Mouse (Mus musculus) stomach, embryonic 14.5 days (tissue): ENCODE results near the gene Tbc1d14. TPM values are rescaled to one million over a fixed set of nuclear protein-coding genes. Genes with fewer than 3 reads are reported as not detected.

Source experiments
- ATAC-seq: fragments of 200-750 bp; cut with Nextera tagmentation; 2 replicates; pipeline ENCODE4 v1.8.0; 2017; ENCODE audit warnings: low read depth, moderate TSS enrichment; ENCODE audit not compliant: insufficient number of reproducible peaks, insufficient read depth, low FRiP score
- H3K27ac ChIP-seq: fragments of 300-500 bp; sonication (generic); 2 replicates; pipeline ENCODE4 v1.5.1; 2014; ENCODE audit warnings: mild to moderate bottlenecking, low read length, moderate library complexity, mixed read lengths
- H3K27me3 ChIP-seq: fragments of 300-500 bp; sonication (generic); 2 replicates; pipeline ENCODE4 v1.6.1; 2014; ENCODE audit warnings: low read length, control low read depth, mixed read lengths; ENCODE audit not compliant: control insufficient read depth, insufficient read depth
- H3K36me3 ChIP-seq: fragments of 300-500 bp; sonication (generic); 2 replicates; pipeline ENCODE4 v1.6.1; 2014; ENCODE audit warnings: mild to moderate bottlenecking, control low read depth, low read length, moderate library complexity, mixed read lengths; ENCODE audit not compliant: control insufficient read depth, insufficient read depth
- H3K4me1 ChIP-seq: fragments of 300-500 bp; sonication (generic); 2 replicates; pipeline ENCODE4 v1.6.1; 2014; ENCODE audit warnings: low read length, control low read depth, mixed read lengths; ENCODE audit not compliant: control insufficient read depth, insufficient read depth
- H3K4me2 ChIP-seq: fragments of 300-500 bp; sonication (generic); replicated peaks from 2 replicates; pipeline ENCODE4 v1.6.1; 2014; ENCODE audit warnings: low read depth, low read length, control low read depth
- H3K4me3 ChIP-seq: fragments of 300-500 bp; sonication (generic); 2 replicates; pipeline ENCODE4 v1.5.1; 2014; ENCODE audit warnings: low read depth, low read length, control low read depth
- H3K9ac ChIP-seq: fragments of 300-500 bp; sonication (generic); replicated peaks from 2 replicates; pipeline ENCODE4 v1.6.1; 2014; ENCODE audit warnings: low read depth, mild to moderate bottlenecking, control low read depth, low read length, moderate library complexity, mixed read lengths
- H3K9me3 ChIP-seq: fragments of 300-500 bp; sonication (generic); 2 replicates; pipeline ENCODE4 v1.6.1; 2016; ENCODE audit warnings: low read depth, low read length, control low read depth; ENCODE audit not compliant: control insufficient read depth
- WGBS: fragments of 180-500 bp; shearing (Covaris S2); extraction: QIAGEN DNeasy Blood & Tissue Kit; methylation state at CpG from one replicate; pipeline ENCODE4 v1.1.7; 2014; 5-methylcytosine and 5-hydroxymethylcytosine counted together
- polyA plus RNA-seq: library from polyadenylated mRNA; unstranded; fragments of >200 nt; fragmentation: Nextera tagmentation; extraction: Ambion mirVana; gene quantifications from 2 replicates; pipeline ENCODE4 v1.2.1, GENCODE M21; 2014

Gene Tbc1d14
- polyA plus RNA-seq, 1 experiment from 2014 or later, result 41.8 TPM

GRCm38 (mm10) chr5:36460712-36461111 is 132.4 kb downstream of the Tbc1d14 start:
- 89% methylated on average over 2 of the region's 2 CpGs for WGBS
- no peak for ATAC-seq

GRCm38 (mm10) chr5:36458926-36459325 is 134.2 kb downstream of the Tbc1d14 start:
- no peaks in the 10 kb centered on the region for H3K9me3 ChIP-seq
- no peaks in the 10 kb centered on the region for H3K36me3 ChIP-seq
- H3K9ac ChIP-seq, result no peak overlapping the region
- 0 out of 2 replicates have a peak, but pooled peaks cover under 1% of the 10 kb centered on the region for H3K4me1 ChIP-seq
- no peak for ATAC-seq
- WGBS, result 11% methylated on average over 4 of the region's 4 CpGs
- H3K4me3 ChIP-seq, result no peak overlapping the region
- H3K27me3 ChIP-seq, result no peaks in the 10 kb centered on the region
- no peak overlapping the region for H3K27ac ChIP-seq
- no peak overlapping the region for H3K4me2 ChIP-seq

More at GRCm38 (mm10) chr5:36460712-36461111, 132.4 kb downstream of the Tbc1d14 start:
- H3K4me2 ChIP-seq, result no peak overlapping the region
- no peaks in the 10 kb centered on the region for H3K9me3 ChIP-seq
- H3K27me3 ChIP-seq, result no peaks in the 10 kb centered on the region
- peaks cover 6% of the 10 kb centered on the region; the same call in 1 of the 2 replicates for H3K4me1 ChIP-seq
- no peak overlapping the region for H3K4me3 ChIP-seq
- no peaks in the 10 kb centered on the region for H3K36me3 ChIP-seq
- H3K27ac ChIP-seq, result no peak overlapping the region
- no peak overlapping the region for H3K9ac ChIP-seq

GRCm38 (mm10) chr5:36457706-36458105 is 135.4 kb downstream of the Tbc1d14 start:
- no peaks in the 10 kb centered on the region for H3K36me3 ChIP-seq
- ATAC-seq, result no peak
- H3K27ac ChIP-seq, result no peak overlapping the region
- no peaks in the 10 kb centered on the region for H3K27me3 ChIP-seq
- H3K9me3 ChIP-seq, result no peaks in the 10 kb centered on the region
- no peaks in the 10 kb centered on the region for H3K4me1 ChIP-seq
- no peak overlapping the region for H3K4me3 ChIP-seq
- no peak overlapping the region for H3K9ac ChIP-seq
- 76% methylated on average over 4 of the region's 4 CpGs for WGBS
- no peak overlapping the region for H3K4me2 ChIP-seq

GRCm38 (mm10) chr5:36452821-36453220 is 140.3 kb downstream of the Tbc1d14 start:
- no peaks in the 10 kb centered on the region for H3K4me1 ChIP-seq
- no peaks in the 10 kb centered on the region for H3K36me3 ChIP-seq
- 82% methylated on average over 6 of the region's 6 CpGs for WGBS
- no peak overlapping the region for H3K4me2 ChIP-seq
- no peak overlapping the region for H3K9ac ChIP-seq
- ATAC-seq, result no peak
- H3K9me3 ChIP-seq, result no peaks in the 10 kb centered on the region
- no peak overlapping the region for H3K4me3 ChIP-seq
- no peak overlapping the region for H3K27ac ChIP-seq
- no peaks in the 10 kb centered on the region for H3K27me3 ChIP-seq

GRCm38 (mm10) chr5:36451872-36452389 is 141.1 kb downstream of the Tbc1d14 start:
- 72% methylated on average over 10 of the region's 10 CpGs for WGBS

GRCm38 (mm10) chr5:36451119-36451518 is 142.0 kb downstream of the Tbc1d14 start:
- Histone ChIP-seq H3K9me3 (no peaks in the 10 kb centered on the region), H3K27me3 (no peaks in the 10 kb centered on the region), H3K36me3 (no peaks in the 10 kb centered on the region), H3K4me3 (no peak overlapping the region), H3K9ac (no peak overlapping the region), H3K4me1 (no peaks in the 10 kb centered on the region), H3K27ac (no peak overlapping the region), H3K4me2 (no peak overlapping the region)
- WGBS, result 26% methylated on average over 10 of the region's 10 CpGs
- ATAC-seq, result peak; percentile 42; the same call in 1 of the 2 replicates

More at GRCm38 (mm10) chr5:36451872-36452389, 141.1 kb downstream of the Tbc1d14 start:
- H3K4me2 ChIP-seq, result no peak overlapping the region
- no peaks in the 10 kb centered on the region for H3K27me3 ChIP-seq
- no peaks in the 10 kb centered on the region for H3K9me3 ChIP-seq
- no peaks in the 10 kb centered on the region for H3K4me1 ChIP-seq
- no peak overlapping the region for H3K27ac ChIP-seq
- no peak overlapping the region for H3K9ac ChIP-seq
- ATAC-seq, result no peak
- H3K36me3 ChIP-seq, result no peaks in the 10 kb centered on the region
- no peak overlapping the region for H3K4me3 ChIP-seq

- Histone ChIP-seq H3K4me2 (no peak overlapping the region), H3K27ac (no peak overlapping the region), H3K9me3 (no peaks in the 10 kb centered on the region), H3K27me3 (no peaks in the 10 kb centered on the region), H3K4me1 (no peaks in the 10 kb centered on the region), H3K36me3 (no peaks in the 10 kb centered on the region), H3K9ac (no peak overlapping the region), H3K4me3 (no peak overlapping the region)
- 56% methylated on average over 6 of the region's 6 CpGs for WGBS
- ATAC-seq, result no peak
These were observed 143.2 kb downstream of the Tbc1d14 start for GRCm38 (mm10) chr5:36449710-36450358.

GRCm38 (mm10) chr5:36447872-36448271 is 145.2 kb downstream of the Tbc1d14 start:
- H3K27me3 ChIP-seq, result no peaks in the 10 kb centered on the region
- no peaks in the 10 kb centered on the region for H3K36me3 ChIP-seq
- no peak overlapping the region for H3K4me3 ChIP-seq
- H3K4me2 ChIP-seq, result no peak overlapping the region
- no peaks in the 10 kb centered on the region for H3K9me3 ChIP-seq
- H3K9ac ChIP-seq, result no peak overlapping the region
- ATAC-seq, result no peak
- H3K4me1 ChIP-seq, result no peaks in the 10 kb centered on the region
- H3K27ac ChIP-seq, result no peak overlapping the region
- WGBS, result 91% methylated on average over 12 of the region's 12 CpGs
